Mouse (Mus musculus): ENCODE measurements around the gene Kif1c. TPM values are rescaled to one million over a fixed set of nuclear protein-coding genes. Genes with fewer than 3 reads are reported as not detected.

Gene Kif1c
- polyA plus RNA-seq, 1 experiment from 2014 or later = 7.1 TPM

DNA sequence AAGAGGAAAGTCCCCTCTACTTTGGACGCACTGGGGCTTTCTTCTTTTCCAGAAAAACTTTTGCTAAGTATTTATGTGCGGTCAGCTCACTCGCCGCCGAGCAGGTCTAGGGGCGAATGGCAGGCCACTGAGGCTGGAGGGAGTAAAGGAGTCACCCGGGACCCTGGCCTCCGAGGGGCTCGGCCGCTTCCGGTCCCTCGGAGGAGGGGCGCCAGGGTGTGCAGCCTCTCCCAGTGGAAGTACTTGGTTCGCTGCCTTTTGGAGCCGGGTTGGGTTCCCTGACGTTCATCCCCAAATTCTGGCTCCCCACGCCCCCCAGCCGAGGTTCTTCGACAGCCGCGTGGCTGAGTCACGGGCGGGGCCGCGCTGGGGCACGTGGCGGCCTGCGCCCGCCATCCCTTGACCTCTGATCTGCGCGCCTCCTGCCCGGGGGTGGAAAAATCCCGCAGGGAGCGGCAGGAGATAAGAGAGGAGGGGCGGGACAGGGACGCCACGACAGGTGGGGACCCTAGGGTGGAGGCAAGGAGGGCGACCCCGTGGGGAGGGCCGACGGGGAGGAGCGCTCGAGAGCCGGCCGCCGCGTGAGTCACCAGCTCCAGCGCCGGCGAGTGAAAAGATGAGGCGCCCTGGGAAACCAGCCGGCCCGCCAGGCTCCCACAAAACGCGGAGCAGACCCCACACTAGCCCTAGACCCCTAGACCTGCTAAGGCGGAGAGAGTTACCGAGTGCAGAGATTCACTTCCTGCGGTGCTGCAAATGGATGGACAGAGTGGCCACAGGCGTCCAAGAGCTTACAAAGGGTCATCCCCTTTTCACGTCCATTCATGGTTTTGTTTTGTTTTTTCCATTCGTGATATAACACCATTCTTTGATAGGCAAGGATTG is 44.5 kb upstream of the Kif1c start:
- WGBS = under 1% methylated on average over 60 of the region's 61 CpGs

DNA sequence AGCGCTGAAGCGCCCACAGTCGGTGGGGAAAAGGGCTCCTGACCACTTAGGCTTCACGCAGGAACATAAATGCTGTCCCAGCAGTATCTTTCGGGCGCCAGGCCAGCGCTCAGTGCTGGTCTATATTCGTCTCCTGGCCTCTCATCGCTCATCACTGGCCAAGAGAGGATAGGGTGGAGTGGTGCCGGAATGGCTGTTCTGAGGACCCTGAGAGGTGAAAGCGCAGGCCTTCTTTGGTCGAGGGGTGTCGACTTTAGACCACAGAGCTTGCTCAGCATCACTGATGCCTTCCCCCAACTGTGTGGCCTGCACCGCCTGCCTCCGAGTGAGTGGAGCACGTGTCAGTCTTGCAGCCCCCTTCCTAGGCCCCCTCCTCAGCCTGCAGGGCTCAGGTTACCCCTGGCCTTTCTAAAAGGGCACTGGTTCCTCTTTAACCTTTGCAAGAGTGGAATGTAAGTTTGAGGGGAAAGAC is 43.9 kb upstream of the Kif1c start:
- 5% methylated on average over 16 of the region's 16 CpGs for WGBS
- peaks cover 31% of the 10 kb centered on the region for H3K4me1 ChIP-seq (ENCODE audit: control insufficient read depth, insufficient read depth, low read length)

More for the DNA sequence above, 44.5 kb upstream of the Kif1c start:
- DNase-seq (ENCODE audit: low spot score, missing footprints) (peak; percentile 92), ATAC-seq (ENCODE audit: low FRiP score) (no peak)
- Histone ChIP-seq H3K27me3 (ENCODE audit: control insufficient read depth, insufficient read depth, low read length) (no peaks in the 10 kb centered on the region), H3K36me3 (ENCODE audit: control insufficient read depth, insufficient read depth, low read length) (peaks cover 6% of the 10 kb centered on the region), H3K27ac (ENCODE audit: low read depth, low read length) (peak overlapping the region; percentile 95), H3K9ac (ENCODE audit: low read length) (peak overlapping the region; percentile 98), H3K9me3 (ENCODE audit: control insufficient read depth, low read length) (no peaks in the 10 kb centered on the region), H3K4me2 (peak overlapping the region; percentile 89), H3K4me3 (ENCODE audit: low read depth, low read length) (peak overlapping the region; percentile 99), H3K4me1 (ENCODE audit: control insufficient read depth, insufficient read depth, low read length) (peaks cover 33% of the 10 kb centered on the region)

DNA sequence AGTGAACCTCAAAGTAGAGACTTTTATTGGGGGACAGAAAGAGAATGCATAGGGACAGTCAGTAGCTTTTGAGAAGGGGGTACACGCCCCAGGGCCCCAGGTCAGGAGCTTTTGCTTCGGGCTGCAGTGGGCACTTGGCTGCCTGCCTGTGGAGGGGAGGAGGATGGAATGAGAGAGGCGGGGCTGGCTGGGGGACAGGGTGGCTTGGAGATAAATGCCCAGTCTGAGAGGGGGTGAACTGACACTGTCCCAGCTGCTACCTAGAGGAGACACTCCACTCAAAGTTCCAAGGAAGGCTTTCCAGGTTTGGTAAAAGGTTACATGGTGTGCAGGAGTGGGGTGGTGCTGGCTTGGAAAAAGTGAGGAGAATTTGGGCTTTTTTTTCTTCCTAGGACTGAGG is 43.4 kb upstream of the Kif1c start, which contains the start of gene Eno3:
Gene Eno3 (plus strand): TSS at position 239 of the 400 bp plus-strand sequence.
- 4% methylated on average over 3 of the region's 3 CpGs for WGBS
- H3K27ac ChIP-seq (ENCODE audit: low read depth, low read length) = peak within 1 kb of the TSS; percentile 95
- peak within 1 kb of the TSS; percentile 98 for H3K9ac ChIP-seq (ENCODE audit: low read length)
- H3K9me3 ChIP-seq (ENCODE audit: control insufficient read depth, low read length) = no peaks in the 10 kb centered on the region
- H3K4me1 ChIP-seq (ENCODE audit: control insufficient read depth, insufficient read depth, low read length) = peaks cover 31% of the 10 kb centered on the region
- no peak for DNase-seq (ENCODE audit: low spot score, missing footprints)
- peak within 1 kb of the TSS; percentile 99 for H3K4me3 ChIP-seq (ENCODE audit: low read depth, low read length)
- no peaks in the 10 kb centered on the region for H3K27me3 ChIP-seq (ENCODE audit: control insufficient read depth, insufficient read depth, low read length)
- peak within 1 kb of the TSS; percentile 89 for H3K4me2 ChIP-seq
- no peaks in the 10 kb centered on the region; the same call in 1 of the 2 replicates for H3K36me3 ChIP-seq (ENCODE audit: control insufficient read depth, insufficient read depth, low read length)
- no peak for ATAC-seq (ENCODE audit: low FRiP score)

More for the DNA sequence above, 43.9 kb upstream of the Kif1c start:
- Histone ChIP-seq H3K9ac (ENCODE audit: low read length) (peak overlapping the region; percentile 98), H3K27me3 (ENCODE audit: control insufficient read depth, insufficient read depth, low read length) (no peaks in the 10 kb centered on the region), H3K36me3 (ENCODE audit: control insufficient read depth, insufficient read depth, low read length) (no peaks in the 10 kb centered on the region; the same call in 1 of the 2 replicates), H3K9me3 (ENCODE audit: control insufficient read depth, low read length) (no peaks in the 10 kb centered on the region), H3K4me3 (ENCODE audit: low read depth, low read length) (peak overlapping the region; percentile 99), H3K4me2 (peak overlapping the region; percentile 89), H3K27ac (ENCODE audit: low read depth, low read length) (peak overlapping the region; percentile 95)
- ATAC-seq (ENCODE audit: low FRiP score) (no peak), DNase-seq (ENCODE audit: low spot score, missing footprints) (peak; percentile 93)

GRCm38 (mm10) chr11:70657573-70657972 is 42.8 kb upstream of the Kif1c start:
- no peak overlapping the region for H3K4me3 ChIP-seq (ENCODE audit: low read depth, low read length)
- H3K9me3 ChIP-seq (ENCODE audit: control insufficient read depth, low read length) = no peaks in the 10 kb centered on the region
- DNase-seq (ENCODE audit: low spot score, missing footprints) (no peak), ATAC-seq (ENCODE audit: low FRiP score) (no peak)
- no peak overlapping the region for H3K9ac ChIP-seq (ENCODE audit: low read length)
- H3K4me2 ChIP-seq = no peak overlapping the region
- H3K4me1 ChIP-seq (ENCODE audit: control insufficient read depth, insufficient read depth, low read length) = peaks cover 27% of the 10 kb centered on the region
- no peak overlapping the region for H3K27ac ChIP-seq (ENCODE audit: low read depth, low read length)
- 55% methylated on average over 6 of the region's 6 CpGs for WGBS
- no peaks in the 10 kb centered on the region for H3K27me3 ChIP-seq (ENCODE audit: control insufficient read depth, insufficient read depth, low read length)
- H3K36me3 ChIP-seq (ENCODE audit: control insufficient read depth, insufficient read depth, low read length) = no peaks in the 10 kb centered on the region; the same call in 1 of the 2 replicates

GRCm38 (mm10) chr11:70657991-70658390 is 42.4 kb upstream of the Kif1c start:
- Histone ChIP-seq H3K36me3 (ENCODE audit: control insufficient read depth, insufficient read depth, low read length) (0 out of 2 replicates have a peak, but pooled peaks cover 2% of the 10 kb centered on the region), H3K4me1 (ENCODE audit: control insufficient read depth, insufficient read depth, low read length) (peaks cover 22% of the 10 kb centered on the region), H3K27ac (ENCODE audit: low read depth, low read length) (no peak overlapping the region), H3K4me2 (no peak overlapping the region), H3K9ac (ENCODE audit: low read length) (no peak overlapping the region), H3K27me3 (ENCODE audit: control insufficient read depth, insufficient read depth, low read length) (no peaks in the 10 kb centered on the region), H3K9me3 (ENCODE audit: control insufficient read depth, low read length) (no peaks in the 10 kb centered on the region), H3K4me3 (ENCODE audit: low read depth, low read length) (no peak overlapping the region)
- ATAC-seq (ENCODE audit: low FRiP score) = no peak
- 58% methylated on average over 9 of the region's 9 CpGs for WGBS
- no peak for DNase-seq (ENCODE audit: low spot score, missing footprints)

DNA sequence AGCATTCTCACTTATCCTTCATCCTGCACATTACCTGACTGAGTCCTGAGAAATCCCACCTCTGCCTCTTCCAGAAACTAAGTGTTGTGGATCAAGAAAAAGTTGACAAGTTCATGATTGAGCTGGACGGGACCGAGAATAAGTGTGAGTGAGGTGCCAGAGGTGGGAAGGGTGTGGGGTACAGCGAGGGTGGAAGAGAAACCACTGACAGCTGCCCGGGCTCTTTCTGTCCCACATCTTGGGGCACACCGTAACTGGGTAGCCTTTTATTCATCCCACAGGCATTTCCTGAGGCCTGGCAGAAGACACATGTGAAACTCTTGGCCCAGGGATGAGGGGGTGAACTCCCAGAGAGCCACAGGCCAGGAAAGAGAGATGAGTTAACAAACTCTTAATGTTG is 41.8 kb upstream of the Kif1c start:
- Histone ChIP-seq H3K9ac (ENCODE audit: low read length) (no peak overlapping the region), H3K36me3 (ENCODE audit: control insufficient read depth, insufficient read depth, low read length) (0 out of 2 replicates have a peak, but pooled peaks cover 5% of the 10 kb centered on the region), H3K27ac (ENCODE audit: low read depth, low read length) (no peak overlapping the region), H3K27me3 (ENCODE audit: control insufficient read depth, insufficient read depth, low read length) (no peaks in the 10 kb centered on the region), H3K4me3 (ENCODE audit: low read depth, low read length) (no peak overlapping the region), H3K9me3 (ENCODE audit: control insufficient read depth, low read length) (no peaks in the 10 kb centered on the region), H3K4me2 (no peak overlapping the region), H3K4me1 (ENCODE audit: control insufficient read depth, insufficient read depth, low read length) (peaks cover 21% of the 10 kb centered on the region)
- 90% methylated on average over 5 of the region's 5 CpGs for WGBS
- ATAC-seq (ENCODE audit: low FRiP score) = no peak
- DNase-seq (ENCODE audit: low spot score, missing footprints) = no peak

DNA sequence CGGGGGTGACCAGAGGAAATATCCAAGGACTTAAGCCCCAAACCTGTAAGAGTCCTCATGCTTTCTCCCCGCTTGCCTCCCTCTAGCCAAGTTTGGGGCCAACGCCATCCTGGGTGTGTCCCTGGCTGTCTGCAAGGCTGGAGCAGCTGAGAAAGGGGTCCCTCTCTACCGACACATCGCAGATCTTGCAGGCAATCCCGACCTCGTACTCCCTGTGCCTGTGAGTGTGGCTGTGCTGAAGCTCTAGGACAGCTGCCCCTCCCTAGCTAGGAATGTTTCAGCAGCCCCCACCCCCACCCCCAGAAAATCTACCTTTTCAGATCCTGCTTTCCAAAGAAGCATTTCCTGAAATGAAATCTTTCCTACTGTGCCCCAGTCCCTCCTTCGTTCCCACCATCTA is 41.4 kb upstream of the Kif1c start:
- H3K27me3 ChIP-seq (ENCODE audit: control insufficient read depth, insufficient read depth, low read length) = no peaks in the 10 kb centered on the region
- no peaks in the 10 kb centered on the region for H3K9me3 ChIP-seq (ENCODE audit: control insufficient read depth, low read length)
- WGBS = 82% methylated on average over 8 of the region's 8 CpGs
- H3K27ac ChIP-seq (ENCODE audit: low read depth, low read length) = no peak overlapping the region
- H3K4me1 ChIP-seq (ENCODE audit: control insufficient read depth, insufficient read depth, low read length) = peaks cover 21% of the 10 kb centered on the region
- DNase-seq (ENCODE audit: low spot score, missing footprints) (no peak), ATAC-seq (ENCODE audit: low FRiP score) (no peak)
- no peak overlapping the region for H3K4me2 ChIP-seq
- no peak overlapping the region for H3K9ac ChIP-seq (ENCODE audit: low read length)
- peaks cover 5% of the 10 kb centered on the region; the same call in 1 of the 2 replicates for H3K36me3 ChIP-seq (ENCODE audit: control insufficient read depth, insufficient read depth, low read length)
- H3K4me3 ChIP-seq (ENCODE audit: low read depth, low read length) = no peak overlapping the region

- ATAC-seq (ENCODE audit: low FRiP score) (no peak), DNase-seq (ENCODE audit: low spot score, missing footprints) (no peak)
- Histone ChIP-seq H3K27ac (ENCODE audit: low read depth, low read length) (no peak overlapping the region), H3K4me1 (ENCODE audit: control insufficient read depth, insufficient read depth, low read length) (peaks cover 16% of the 10 kb centered on the region), H3K36me3 (ENCODE audit: control insufficient read depth, insufficient read depth, low read length) (peaks cover 14% of the 10 kb centered on the region), H3K4me3 (ENCODE audit: low read depth, low read length) (no peak overlapping the region), H3K27me3 (ENCODE audit: control insufficient read depth, insufficient read depth, low read length) (no peaks in the 10 kb centered on the region), H3K9me3 (ENCODE audit: control insufficient read depth, low read length) (no peaks in the 10 kb centered on the region), H3K4me2 (no peak overlapping the region), H3K9ac (ENCODE audit: low read length) (no peak overlapping the region)
- WGBS = 86% methylated on average over 8 of the region's 8 CpGs
Measured at GRCm38 (mm10) chr11:70660571-70660970, 39.8 kb upstream of the Kif1c start.

GRCm38 (mm10) chr11:70663101-70663500 is 37.2 kb upstream of the Kif1c start:
- peaks cover 5% of the 10 kb centered on the region; the same call in 1 of the 2 replicates for H3K4me1 ChIP-seq (ENCODE audit: control insufficient read depth, insufficient read depth, low read length)
- no peaks in the 10 kb centered on the region for H3K9me3 ChIP-seq (ENCODE audit: control insufficient read depth, low read length)
- no peak overlapping the region for H3K9ac ChIP-seq (ENCODE audit: low read length)
- DNase-seq (ENCODE audit: low spot score, missing footprints) (no peak), ATAC-seq (ENCODE audit: low FRiP score) (no peak)
- no peak overlapping the region for H3K4me3 ChIP-seq (ENCODE audit: low read depth, low read length)
- H3K27ac ChIP-seq (ENCODE audit: low read depth, low read length) = no peak overlapping the region
- 90% methylated on average over 8 of the region's 8 CpGs for WGBS
- H3K27me3 ChIP-seq (ENCODE audit: control insufficient read depth, insufficient read depth, low read length) = no peaks in the 10 kb centered on the region
- peaks cover 14% of the 10 kb centered on the region for H3K36me3 ChIP-seq (ENCODE audit: control insufficient read depth, insufficient read depth, low read length)
- H3K4me2 ChIP-seq = no peak overlapping the region
